Mouse (Mus musculus): ENCODE results near the gene H2-Q10. TPM values are rescaled to one million over a fixed set of nuclear protein-coding genes. Genes with fewer than 3 reads are reported as not detected.
"Not testable (repeated sequence)": the region's sequence is repeated elsewhere in the genome, so short reads cannot be mapped to it uniquely, and the experiment has no call there.

H2-Q10 gene
- polyA plus RNA-seq, 2 experiments = 0.62 to 0.87 TPM

GRCm38 (mm10) chr17:35468936-35469335 lies 953 bp upstream of the H2-Q10 start:
- WGBS = 56% methylated on average over 3 of the region's 3 CpGs
- H3K4me3 ChIP-seq (replicated peaks; ENCODE audit: low read length); H3K27ac ChIP-seq (replicated peaks; ENCODE audit: low read depth, low read length); DNase-seq (ENCODE audit: low spot score); H3K4me2 ChIP-seq (replicated peaks; ENCODE audit: low read depth, low read length, severe bottlenecking); H3K9ac ChIP-seq (ENCODE audit: low read depth, low read length, severe bottlenecking); H3K4me1 ChIP-seq (ENCODE audit: control insufficient read depth, insufficient read depth, low read length); H3K36me3 ChIP-seq (ENCODE audit: control insufficient read depth, insufficient read depth, low read length); ATAC-seq (ENCODE audit: low FRiP score, low read depth); H3K9me3 ChIP-seq (ENCODE audit: control insufficient read depth, low read length): not testable (repeated sequence)
- peaks cover 21% of the 10 kb centered on the region for H3K27me3 ChIP-seq (ENCODE audit: control insufficient read depth, insufficient read depth, low read length)

- no peak overlapping the region for H3K4me3 ChIP-seq (replicated peaks; ENCODE audit: low read length)
- H3K27ac ChIP-seq (replicated peaks; ENCODE audit: low read depth, low read length) = no peak overlapping the region
- DNase-seq (ENCODE audit: low spot score) = peak; percentile 55
- WGBS = 2% methylated on average over 9 of the region's 9 CpGs
- H3K4me2 ChIP-seq (replicated peaks; ENCODE audit: low read depth, low read length, severe bottlenecking) = no peak overlapping the region
- no peak for ATAC-seq (ENCODE audit: low FRiP score, low read depth)
- no peak for TF ChIP-seq POLR2A (IDR thresholded peaks at IDR 0.05; ENCODE audit: borderline replicate concordance, extremely low read depth, insufficient read depth, insufficient read length)
- H3K27me3 ChIP-seq (ENCODE audit: control insufficient read depth, insufficient read depth, low read length) = no peaks in the 10 kb centered on the region
- no peaks in the 10 kb centered on the region for H3K9me3 ChIP-seq (ENCODE audit: control insufficient read depth, low read length)
- no peak overlapping the region for H3K9ac ChIP-seq (ENCODE audit: low read depth, low read length, severe bottlenecking)
- H3K36me3 ChIP-seq (ENCODE audit: control insufficient read depth, insufficient read depth, low read length) = no peaks in the 10 kb centered on the region
- H3K4me1 ChIP-seq (ENCODE audit: control insufficient read depth, insufficient read depth, low read length) = no peaks in the 10 kb centered on the region
These were observed 14.2 kb downstream of the H2-Q10 start for GRCm38 (mm10) chr17:35484066-35484465.

GRCm38 (mm10) chr17:35485702-35486101 lies 15.8 kb downstream of the H2-Q10 start:
- Histone ChIP-seq H3K4me2 (replicated peaks; ENCODE audit: low read depth, low read length, severe bottlenecking) (no peak overlapping the region), H3K36me3 (ENCODE audit: control insufficient read depth, insufficient read depth, low read length) (no peaks in the 10 kb centered on the region), H3K9ac (ENCODE audit: low read depth, low read length, severe bottlenecking) (no peak overlapping the region), H3K4me3 (replicated peaks; ENCODE audit: low read length) (no peak overlapping the region), H3K27ac (replicated peaks; ENCODE audit: low read depth, low read length) (no peak overlapping the region), H3K4me1 (ENCODE audit: control insufficient read depth, insufficient read depth, low read length) (no peaks in the 10 kb centered on the region), H3K9me3 (ENCODE audit: control insufficient read depth, low read length) (no peaks in the 10 kb centered on the region), H3K27me3 (ENCODE audit: control insufficient read depth, insufficient read depth, low read length) (no peaks in the 10 kb centered on the region)
- no peak for DNase-seq (ENCODE audit: low spot score)
- 48% methylated on average over 4 of the region's 4 CpGs for WGBS
- TF ChIP-seq POLR2A (IDR thresholded peaks at IDR 0.05; ENCODE audit: borderline replicate concordance, extremely low read depth, insufficient read depth, insufficient read length) = no peak
- no peak for ATAC-seq (ENCODE audit: low FRiP score, low read depth)

DNA sequence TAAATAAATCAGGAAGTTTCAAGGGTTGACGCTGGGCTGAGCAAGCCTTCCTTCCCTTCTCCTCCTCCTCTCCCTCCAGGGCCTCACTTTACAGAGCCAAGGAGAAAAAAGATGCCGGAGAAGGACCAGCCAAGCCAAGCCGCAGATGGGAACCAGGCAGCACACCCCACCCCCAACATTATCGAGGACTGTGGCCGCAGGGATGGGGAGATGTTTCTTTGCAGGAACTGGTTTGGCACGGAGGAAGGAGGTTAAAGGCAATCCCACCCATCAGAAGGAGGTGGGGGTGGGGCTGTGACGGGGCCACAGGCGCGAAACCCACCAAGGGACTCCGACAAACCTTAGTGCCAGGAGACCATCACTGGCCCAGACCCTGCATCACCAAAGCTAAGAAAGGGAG lies 16.8 kb downstream of the H2-Q10 start:
- Histone ChIP-seq H3K9ac (ENCODE audit: low read depth, low read length, severe bottlenecking) (0 out of 2 replicates have a peak overlapping the region, but pooled peaks have one; percentile 31), H3K9me3 (ENCODE audit: control insufficient read depth, low read length) (no peaks in the 10 kb centered on the region), H3K4me3 (replicated peaks; ENCODE audit: low read length) (no peak overlapping the region), H3K27ac (replicated peaks; ENCODE audit: low read depth, low read length) (no peak overlapping the region), H3K4me1 (ENCODE audit: control insufficient read depth, insufficient read depth, low read length) (no peaks in the 10 kb centered on the region), H3K4me2 (replicated peaks; ENCODE audit: low read depth, low read length, severe bottlenecking) (no peak overlapping the region), H3K36me3 (ENCODE audit: control insufficient read depth, insufficient read depth, low read length) (no peaks in the 10 kb centered on the region), H3K27me3 (ENCODE audit: control insufficient read depth, insufficient read depth, low read length) (no peaks in the 10 kb centered on the region)
- ATAC-seq (ENCODE audit: low FRiP score, low read depth) (no peak), DNase-seq (ENCODE audit: low spot score) (no peak)
- TF ChIP-seq POLR2A (IDR thresholded peaks at IDR 0.05; ENCODE audit: borderline replicate concordance, extremely low read depth, insufficient read depth, insufficient read length) = no peak
- WGBS = 41% methylated on average over 10 of the region's 10 CpGs

GRCm38 (mm10) chr17:35488041-35488440 lies 18.2 kb downstream of the H2-Q10 start:
- ATAC-seq (ENCODE audit: low FRiP score, low read depth) = no peak
- Histone ChIP-seq H3K27ac (replicated peaks; ENCODE audit: low read depth, low read length) (no peak overlapping the region), H3K27me3 (ENCODE audit: control insufficient read depth, insufficient read depth, low read length) (no peaks in the 10 kb centered on the region), H3K9ac (ENCODE audit: low read depth, low read length, severe bottlenecking) (no peak overlapping the region), H3K9me3 (ENCODE audit: control insufficient read depth, low read length) (no peaks in the 10 kb centered on the region), H3K4me3 (replicated peaks; ENCODE audit: low read length) (no peak overlapping the region), H3K36me3 (ENCODE audit: control insufficient read depth, insufficient read depth, low read length) (no peaks in the 10 kb centered on the region), H3K4me1 (ENCODE audit: control insufficient read depth, insufficient read depth, low read length) (no peaks in the 10 kb centered on the region), H3K4me2 (replicated peaks; ENCODE audit: low read depth, low read length, severe bottlenecking) (no peak overlapping the region)
- no peak for DNase-seq (ENCODE audit: low spot score)
- no peak for TF ChIP-seq POLR2A (IDR thresholded peaks at IDR 0.05; ENCODE audit: borderline replicate concordance, extremely low read depth, insufficient read depth, insufficient read length)
- 90% methylated on average over 2 of the region's 2 CpGs for WGBS

DNA sequence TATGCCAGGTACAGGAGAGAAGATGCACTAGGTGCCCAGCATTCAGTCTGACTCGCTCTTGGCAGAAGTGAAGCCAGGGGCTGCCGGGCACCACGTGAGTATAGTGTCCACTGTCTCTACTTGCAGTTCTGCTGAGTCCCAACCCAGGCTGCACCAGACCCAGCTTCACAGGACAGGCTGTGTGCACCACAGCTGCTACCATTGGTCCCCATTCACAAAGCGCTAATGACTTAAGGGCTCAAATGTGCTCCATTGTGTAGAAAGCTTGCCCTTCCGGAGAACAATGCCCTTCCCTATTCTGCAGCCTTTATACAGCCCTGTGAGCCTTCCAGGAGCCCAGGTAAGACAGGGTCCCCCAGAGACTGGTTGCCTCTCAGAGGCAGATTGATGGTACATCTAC lies 20.4 kb downstream of the H2-Q10 start:
- H3K9ac ChIP-seq (ENCODE audit: low read depth, low read length, severe bottlenecking) = no peak overlapping the region
- no peak overlapping the region for H3K4me3 ChIP-seq (replicated peaks; ENCODE audit: low read length)
- DNase-seq (ENCODE audit: low spot score) (no peak), ATAC-seq (ENCODE audit: low FRiP score, low read depth) (no peak)
- no peaks in the 10 kb centered on the region for H3K27me3 ChIP-seq (ENCODE audit: control insufficient read depth, insufficient read depth, low read length)
- H3K36me3 ChIP-seq (ENCODE audit: control insufficient read depth, insufficient read depth, low read length) = no peaks in the 10 kb centered on the region
- WGBS = 80% methylated on average over 5 of the region's 5 CpGs
- no peaks in the 10 kb centered on the region for H3K9me3 ChIP-seq (ENCODE audit: control insufficient read depth, low read length)
- no peak overlapping the region for H3K27ac ChIP-seq (replicated peaks; ENCODE audit: low read depth, low read length)
- TF ChIP-seq POLR2A (IDR thresholded peaks at IDR 0.05; ENCODE audit: borderline replicate concordance, extremely low read depth, insufficient read depth, insufficient read length) = no peak
- no peak overlapping the region for H3K4me2 ChIP-seq (replicated peaks; ENCODE audit: low read depth, low read length, severe bottlenecking)
- no peaks in the 10 kb centered on the region for H3K4me1 ChIP-seq (ENCODE audit: control insufficient read depth, insufficient read depth, low read length)

All from limb, embryonic 14.5 days (tissue).